Comparison of ENCODE assay signal across 1 mouse cellular context in the genomic region with DNA sequence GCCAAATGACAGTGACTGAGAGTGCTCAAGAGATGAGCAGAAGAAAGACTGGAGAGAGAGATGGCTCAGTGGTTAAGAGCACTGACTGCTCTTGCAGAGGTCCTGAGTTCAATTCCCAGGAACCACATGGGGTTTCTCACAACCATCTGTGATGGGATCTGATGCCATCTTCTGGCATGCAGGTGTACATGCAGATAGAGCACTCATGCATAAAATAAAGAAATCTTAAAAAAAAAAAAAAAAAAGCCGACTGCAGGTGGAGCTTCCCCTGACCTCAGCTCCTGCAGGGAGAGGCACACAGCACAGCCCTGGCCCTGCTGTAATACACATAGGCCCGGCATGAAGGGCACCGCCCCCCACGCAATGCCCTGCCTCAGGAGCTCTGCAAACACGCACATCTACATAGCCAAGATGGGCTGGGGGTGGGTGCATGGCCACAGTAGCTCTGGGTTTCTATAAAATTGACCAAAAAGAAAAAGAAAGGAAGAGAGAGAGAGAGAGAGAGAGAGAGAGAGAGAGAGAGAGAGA.
TF ChIP-seq lines count a peak whose summit lies in the region.

No protein-coding gene starts in this region.

TF ChIP-seq in ES-E14, 5 proteins besides CTCF, POLR2A, EP300 and RAD21:
- TF ChIP-seq MAFK (IDR thresholded peaks at IDR 0.05; ENCODE audit: insufficient read depth, low read depth, low read length) (no peak), CHD2 (IDR thresholded peaks at IDR 0.05; ENCODE audit: low read depth, low read length) (no peak), HCFC1 (IDR thresholded peaks at IDR 0.05; ENCODE audit: borderline replicate concordance, insufficient read depth, low read length) (no peak), ZNF384 (IDR thresholded peaks at IDR 0.05; ENCODE audit: low read depth, low read length) (peak; percentile 77), ZC3H11A (IDR thresholded peaks at IDR 0.05; ENCODE audit: borderline replicate concordance, low read depth, low read length) (no peak)
